Mouse (Mus musculus) megakaryocyte, embryonic 14.5 days (primary cell): ENCODE measurements at regions not wholly inside any gene's neighbourhood (a gene's known extent, or its start where the extent isn't known, plus 50 kb on each side); places are given as distances from the start of the nearest gene placed in this dataset.

Source experiments
- FLI1 ChIP-seq: IDR thresholded peaks from 2 replicates; pipeline ENCODE4 v1.6.1; 2012; ENCODE audit warnings: low read length, inconsistent platforms, mixed read lengths
- GATA1 ChIP-seq: IDR thresholded peaks from 3 replicates; pipeline ENCODE4 v1.6.1; 2012; ENCODE audit warnings: mixed read lengths, low read length, inconsistent platforms, borderline replicate concordance

GRCm38 (mm10) chr2:178700825-178701224 is 270.5 kb downstream of the Cdh26 start:
- TF ChIP-seq GATA1, result no peak
- no peak for TF ChIP-seq FLI1
